Mouse (Mus musculus) heart, embryonic 10.5 days (tissue): ENCODE data around the gene Rcor3. TPM values are rescaled to one million over a fixed set of nuclear protein-coding genes. Genes with fewer than 3 reads are reported as not detected.
A peak's percentile ranks its signal among the peaks of the same experiment; 100 is the strongest.

Experiments used
- DNase-seq: peaks from one replicate; pipeline ENCODE4 v3.0.0-alpha.2; 2017; ENCODE audit warnings: low spot score
- H3K27ac ChIP-seq: fragments of 300-500 bp; sonication (generic); 2 replicates; pipeline ENCODE4 v1.5.1; 2016; ENCODE audit warnings: mild to moderate bottlenecking
- H3K27me3 ChIP-seq: fragments of 300-500 bp; sonication (generic); 2 replicates; pipeline ENCODE4 v1.6.1; 2016; ENCODE audit warnings: mild to moderate bottlenecking; ENCODE audit not compliant: poor library complexity, insufficient read depth, severe bottlenecking
- H3K36me3 ChIP-seq: fragments of 300-500 bp; sonication (generic); 2 replicates; pipeline ENCODE4 v1.6.1; 2016; ENCODE audit warnings: mild to moderate bottlenecking, moderate library complexity
- H3K4me1 ChIP-seq: fragments of 300-500 bp; sonication (generic); 2 replicates; pipeline ENCODE4 v1.6.1; 2016; ENCODE audit warnings: mild to moderate bottlenecking
- H3K4me3 ChIP-seq: fragments of 300-500 bp; sonication (generic); 2 replicates; pipeline ENCODE4 v1.5.1; 2016; ENCODE audit warnings: mild to moderate bottlenecking, moderate library complexity
- H3K9me3 ChIP-seq: fragments of 300-500 bp; sonication (generic); 2 replicates; pipeline ENCODE4 v1.6.1; 2016; ENCODE audit warnings: mild to moderate bottlenecking, moderate library complexity
- WGBS: fragments of 180-500 bp; shearing (Covaris S2); methylation state at CpG from one replicate; pipeline ENCODE4 v1.1.7; 2016; 5-methylcytosine and 5-hydroxymethylcytosine counted together
- polyA plus RNA-seq: library from polyadenylated mRNA; unstranded; fragments of >200 nt; fragmentation: Nextera tagmentation; extraction: Ambion mirVana; gene quantifications from 2 replicates; pipeline ENCODE4 v1.2.1, GENCODE M21; 2016

The Rcor3 gene
- polyA plus RNA-seq, 1 experiment from 2014 or later: 21.7 TPM

DNA sequence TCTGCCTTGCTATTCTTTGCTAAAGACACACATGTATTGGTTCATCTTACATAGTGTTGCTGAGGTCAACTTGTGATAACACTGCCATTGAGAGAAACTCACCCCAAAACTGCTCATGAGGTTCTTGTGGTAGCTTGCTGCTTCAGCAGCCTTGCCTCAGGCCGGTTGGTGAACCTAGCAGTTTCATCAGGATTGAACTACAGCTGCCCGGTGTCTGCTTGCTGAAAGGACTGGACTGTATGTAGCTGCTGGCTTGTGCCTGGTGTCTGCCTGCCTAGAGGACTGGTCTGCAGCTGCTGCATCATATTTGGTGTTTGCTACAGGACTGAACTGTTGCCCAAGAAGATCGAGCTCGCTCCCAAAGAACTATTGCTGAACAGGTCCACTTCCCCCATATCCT lies 61.8 kb downstream of the Rcor3 start:
- Histone ChIP-seq H3K36me3 (peaks cover 3% of the 10 kb centered on the region; the same call in 1 of the 2 replicates), H3K27me3 (no peaks in the 10 kb centered on the region), H3K4me1 (peaks cover 23% of the 10 kb centered on the region), H3K4me3 (no peak overlapping the region), H3K27ac (no peak overlapping the region), H3K9me3 (peaks cover 5% of the 10 kb centered on the region)
- WGBS: 86% methylated on average over 4 of the region's 4 CpGs
- DNase-seq: no peak

DNA sequence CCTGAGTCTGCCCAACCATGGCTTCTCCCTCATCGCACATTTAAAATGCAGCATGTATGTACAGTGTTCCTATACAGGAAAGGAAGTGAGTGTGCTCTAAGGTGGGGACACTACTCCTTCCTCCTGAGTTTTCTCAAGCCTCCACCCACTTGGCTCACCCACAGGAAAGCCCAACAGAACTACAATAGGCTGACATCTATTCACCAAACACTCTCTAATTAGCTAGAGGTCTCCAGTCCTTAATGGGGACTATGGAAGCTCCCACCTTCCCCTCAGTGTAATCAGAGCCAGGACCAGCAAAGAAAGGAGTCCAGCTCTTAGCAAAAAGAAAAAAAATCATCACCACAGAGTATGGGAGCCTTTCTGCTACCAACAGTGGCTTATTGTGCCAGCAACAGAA lies 63.0 kb downstream of the Rcor3 start:
- DNase-seq: no peak
- Histone ChIP-seq H3K27ac (no peak overlapping the region), H3K4me3 (no peak overlapping the region), H3K27me3 (no peaks in the 10 kb centered on the region), H3K4me1 (peaks cover 36% of the 10 kb centered on the region), H3K9me3 (no peaks in the 10 kb centered on the region), H3K36me3 (no peaks in the 10 kb centered on the region)
- WGBS: 61% methylated on average over 1 of the region's 1 CpGs

DNA sequence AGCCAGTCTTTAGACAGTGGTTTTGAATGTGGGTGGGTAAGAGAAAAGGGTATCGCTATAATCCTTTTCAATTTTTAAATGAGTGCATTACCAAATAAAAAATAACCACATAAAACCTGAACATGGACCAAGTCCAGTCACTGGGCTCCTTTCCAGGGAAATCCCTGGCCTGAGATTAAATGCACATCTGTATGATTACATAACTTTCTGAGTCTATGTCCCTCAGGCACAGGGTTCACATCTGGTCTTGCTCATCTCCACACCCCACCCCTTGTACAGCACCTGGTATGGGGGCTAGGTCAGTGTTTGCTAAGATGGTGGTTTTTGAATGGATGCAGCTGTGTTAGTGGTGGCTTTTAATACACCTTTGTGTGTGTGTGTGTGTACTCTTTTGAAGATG lies 65.4 kb downstream of the Rcor3 start:
- WGBS: 95% methylated on average over 1 of the region's 1 CpGs
- no peak for DNase-seq
- peaks cover 6% of the 10 kb centered on the region; the same call in 1 of the 2 replicates for H3K36me3 ChIP-seq
- no peaks in the 10 kb centered on the region for H3K9me3 ChIP-seq
- H3K4me3 ChIP-seq: no peak overlapping the region
- H3K27ac ChIP-seq: no peak overlapping the region
- H3K27me3 ChIP-seq: no peaks in the 10 kb centered on the region
- peaks cover 30% of the 10 kb centered on the region for H3K4me1 ChIP-seq

- Histone ChIP-seq H3K4me3 (no peak overlapping the region), H3K27me3 (no peaks in the 10 kb centered on the region), H3K4me1 (peaks cover 30% of the 10 kb centered on the region), H3K36me3 (peaks cover 20% of the 10 kb centered on the region; the same call in 1 of the 2 replicates), H3K27ac (peak overlapping the region; percentile 36; the same call in 1 of the 2 replicates), H3K9me3 (no peaks in the 10 kb centered on the region)
- DNase-seq: no peak
- WGBS: 65% methylated on average over 3 of the region's 3 CpGs
Measured at GRCm38 (mm10) chr1:192070618-192071051, 67.2 kb downstream of the Rcor3 start.

- H3K9me3 ChIP-seq: no peaks in the 10 kb centered on the region
- no peak overlapping the region for H3K4me3 ChIP-seq
Measured at GRCm38 (mm10) chr1:192069971-192070591, 67.8 kb downstream of the Rcor3 start.

GRCm38 (mm10) chr1:192068188-192068587 lies 69.7 kb downstream of the Rcor3 start:
- H3K27me3 ChIP-seq: no peaks in the 10 kb centered on the region
- H3K36me3 ChIP-seq: peaks cover 35% of the 10 kb centered on the region
- no peak overlapping the region for H3K4me3 ChIP-seq
- 61% methylated on average over 2 of the region's 2 CpGs for WGBS
- no peak for DNase-seq
- H3K4me1 ChIP-seq: peaks cover 26% of the 10 kb centered on the region
- no peak overlapping the region for H3K27ac ChIP-seq
- peaks cover 5% of the 10 kb centered on the region; the same call in 1 of the 2 replicates for H3K9me3 ChIP-seq

More at GRCm38 (mm10) chr1:192069971-192070591, 67.8 kb downstream of the Rcor3 start:
- Histone ChIP-seq H3K36me3 (peaks cover 25% of the 10 kb centered on the region), H3K27me3 (no peaks in the 10 kb centered on the region), H3K27ac (peak overlapping the region; percentile 6; the same call in 1 of the 2 replicates), H3K4me1 (peaks cover 30% of the 10 kb centered on the region)
- 61% methylated on average over 13 of the region's 13 CpGs for WGBS
- no peak for DNase-seq

GRCm38 (mm10) chr1:192066956-192067355 lies 70.9 kb downstream of the Rcor3 start:
- 83% methylated on average over 3 of the region's 3 CpGs for WGBS
- H3K36me3 ChIP-seq: peaks cover 42% of the 10 kb centered on the region

GRCm38 (mm10) chr1:192063209-192063946 lies 74.5 kb downstream of the Rcor3 start:
- H3K27ac ChIP-seq: no peak overlapping the region
- peaks cover 26% of the 10 kb centered on the region for H3K4me1 ChIP-seq
- no peak for DNase-seq
- H3K27me3 ChIP-seq: 0 out of 2 replicates have a peak, but pooled peaks cover 3% of the 10 kb centered on the region
- peaks cover 42% of the 10 kb centered on the region for H3K36me3 ChIP-seq
- 86% methylated on average over 8 of the region's 8 CpGs for WGBS
- peaks cover 5% of the 10 kb centered on the region; the same call in 1 of the 2 replicates for H3K9me3 ChIP-seq
- no peak overlapping the region for H3K4me3 ChIP-seq

More at GRCm38 (mm10) chr1:192066956-192067355, 70.9 kb downstream of the Rcor3 start:
- no peak for DNase-seq
- H3K27me3 ChIP-seq: no peaks in the 10 kb centered on the region
- H3K27ac ChIP-seq: no peak overlapping the region
- H3K9me3 ChIP-seq: peaks cover 5% of the 10 kb centered on the region; the same call in 1 of the 2 replicates
- H3K4me3 ChIP-seq: no peak overlapping the region
- H3K4me1 ChIP-seq: peaks cover 35% of the 10 kb centered on the region

DNA sequence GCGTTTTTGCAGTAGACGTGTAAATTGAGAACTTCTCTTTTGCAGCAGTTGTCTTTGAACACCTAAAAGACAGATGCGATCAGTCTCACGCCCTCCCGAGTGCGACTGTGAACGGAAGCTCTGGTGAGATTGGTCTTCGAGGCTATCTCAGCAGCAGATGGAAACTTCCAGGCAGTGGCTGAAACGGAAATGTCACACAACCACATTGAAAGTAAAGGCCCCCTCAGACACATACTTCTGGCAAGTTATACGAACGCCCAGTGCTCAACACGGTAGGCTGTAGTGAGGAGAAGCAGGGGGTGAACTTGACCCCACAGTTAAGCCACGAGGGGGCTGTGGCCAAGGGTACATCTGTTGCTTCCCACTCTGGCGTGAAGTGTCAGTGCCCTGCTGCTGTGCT lies 75.2 kb downstream of the Rcor3 start:
- Histone ChIP-seq H3K4me3 (no peak overlapping the region), H3K36me3 (peaks cover 38% of the 10 kb centered on the region), H3K9me3 (peaks cover 5% of the 10 kb centered on the region; the same call in 1 of the 2 replicates), H3K4me1 (peaks cover 23% of the 10 kb centered on the region), H3K27ac (no peak overlapping the region), H3K27me3 (0 out of 2 replicates have a peak, but pooled peaks cover 3% of the 10 kb centered on the region)
- WGBS: 76% methylated on average over 14 of the region's 14 CpGs
- DNase-seq: no peak

- H3K27ac ChIP-seq: 0 out of 2 replicates have a peak overlapping the region, but pooled peaks have one; percentile 0
- H3K9me3 ChIP-seq: peaks cover 5% of the 10 kb centered on the region; the same call in 1 of the 2 replicates
- 0 out of 2 replicates have a peak, but pooled peaks cover 3% of the 10 kb centered on the region for H3K27me3 ChIP-seq
- 32% methylated on average over 4 of the region's 4 CpGs for WGBS
- no peak overlapping the region for H3K4me3 ChIP-seq
- H3K36me3 ChIP-seq: peaks cover 36% of the 10 kb centered on the region
- no peak for DNase-seq
- peaks cover 23% of the 10 kb centered on the region for H3K4me1 ChIP-seq
Measured at GRCm38 (mm10) chr1:192061666-192062306, 76.1 kb downstream of the Rcor3 start.

GRCm38 (mm10) chr1:192058911-192059310 lies 79.0 kb downstream of the Rcor3 start:
- Histone ChIP-seq H3K9me3 (peaks cover 5% of the 10 kb centered on the region; the same call in 1 of the 2 replicates), H3K36me3 (peaks cover 22% of the 10 kb centered on the region)
- 83% methylated on average over 10 of the region's 10 CpGs for WGBS

GRCm38 (mm10) chr1:192053726-192054125 lies 84.1 kb downstream of the Rcor3 start:
- H3K4me1 ChIP-seq: 0 out of 2 replicates have a peak, but pooled peaks cover 3% of the 10 kb centered on the region
- no peak overlapping the region for H3K4me3 ChIP-seq
- no peak for DNase-seq
- H3K27ac ChIP-seq: no peak overlapping the region
- H3K9me3 ChIP-seq: no peaks in the 10 kb centered on the region
- H3K27me3 ChIP-seq: no peaks in the 10 kb centered on the region
- peaks cover 11% of the 10 kb centered on the region; the same call in 1 of the 2 replicates for H3K36me3 ChIP-seq
- 68% methylated on average over 3 of the region's 3 CpGs for WGBS

More at GRCm38 (mm10) chr1:192058911-192059310, 79.0 kb downstream of the Rcor3 start:
- peaks cover 26% of the 10 kb centered on the region for H3K4me1 ChIP-seq
- DNase-seq: no peak
- no peak overlapping the region for H3K4me3 ChIP-seq
- H3K27me3 ChIP-seq: 0 out of 2 replicates have a peak, but pooled peaks cover 3% of the 10 kb centered on the region
- no peak overlapping the region for H3K27ac ChIP-seq
